Mouse (Mus musculus) heart, embryonic 16.5 days (tissue): ENCODE results near the gene Rgma. TPM values are rescaled to one million over a fixed set of nuclear protein-coding genes. Genes with fewer than 3 reads are reported as not detected.

ENCODE experiments used
- ATAC-seq: fragments of 200-750 bp; cut with Nextera tagmentation; replicated peaks from 2 replicates; pipeline ENCODE4 v1.8.0; 2017; ENCODE audit warnings: moderate number of reproducible peaks; ENCODE audit not compliant: insufficient read depth, low FRiP score; ENCODE audit errors: extremely low read depth
- H3K27ac ChIP-seq: fragments of 300-500 bp; sonication (generic); 2 replicates; pipeline ENCODE4 v1.5.1; 2014; ENCODE audit warnings: mild to moderate bottlenecking, low read length, control low read depth, moderate library complexity
- H3K27me3 ChIP-seq: fragments of 300-500 bp; sonication (generic); 2 replicates; pipeline ENCODE4 v1.6.1; 2014; ENCODE audit warnings: low read length, mixed read lengths; ENCODE audit not compliant: control insufficient read depth, insufficient read depth
- H3K36me3 ChIP-seq: fragments of 300-500 bp; sonication (generic); 2 replicates; pipeline ENCODE4 v1.6.1; 2014; ENCODE audit not compliant: control insufficient read depth, insufficient read depth
- H3K4me1 ChIP-seq: fragments of 300-500 bp; sonication (generic); 2 replicates; pipeline ENCODE4 v1.6.1; 2014; ENCODE audit warnings: low read length, mixed read lengths; ENCODE audit not compliant: control insufficient read depth, insufficient read depth
- H3K4me2 ChIP-seq: fragments of 300-500 bp; sonication (generic); 2 replicates; pipeline ENCODE4 v1.6.1; 2014; ENCODE audit warnings: low read depth, mild to moderate bottlenecking, control low read depth, low read length
- H3K4me3 ChIP-seq: fragments of 300-500 bp; sonication (generic); 2 replicates; pipeline ENCODE4 v1.5.1; 2014; ENCODE audit warnings: mild to moderate bottlenecking, control low read depth, low read length
- H3K9ac ChIP-seq: fragments of 300-500 bp; sonication (generic); 2 replicates; pipeline ENCODE4 v1.6.1; 2014; ENCODE audit warnings: low read length, control low read depth
- H3K9me3 ChIP-seq: fragments of 300-500 bp; sonication (generic); replicated peaks from 2 replicates; pipeline ENCODE4 v1.6.1; 2016; ENCODE audit warnings: low read length; ENCODE audit not compliant: control insufficient read depth
- WGBS: fragments of 180-500 bp; shearing (Covaris S2); extraction: QIAGEN DNeasy Blood & Tissue Kit; methylation state at CpG from one replicate; pipeline ENCODE4 v1.1.7; 2014; 5-methylcytosine and 5-hydroxymethylcytosine counted together
- polyA plus RNA-seq: library from polyadenylated mRNA; unstranded; fragments of >200 nt; fragmentation: Nextera tagmentation; extraction: Ambion mirVana; gene quantifications from 2 replicates; pipeline ENCODE4 v1.2.1, GENCODE M21; 2015

The Rgma gene
- polyA plus RNA-seq, 1 experiment from 2014 or later: 4.4 TPM

GRCm38 (mm10) chr7:73427794-73428193, 52.5 kb downstream of the Rgma start:
- Histone ChIP-seq H3K4me3 (no peak overlapping the region), H3K9me3 (no peaks in the 10 kb centered on the region), H3K27ac (no peak overlapping the region), H3K4me2 (no peak overlapping the region), H3K4me1 (peaks cover 15% of the 10 kb centered on the region), H3K9ac (no peak overlapping the region), H3K27me3 (no peaks in the 10 kb centered on the region), H3K36me3 (peaks cover 39% of the 10 kb centered on the region)
- no peak for ATAC-seq
- 91% methylated on average over 6 of the region's 6 CpGs for WGBS

DNA sequence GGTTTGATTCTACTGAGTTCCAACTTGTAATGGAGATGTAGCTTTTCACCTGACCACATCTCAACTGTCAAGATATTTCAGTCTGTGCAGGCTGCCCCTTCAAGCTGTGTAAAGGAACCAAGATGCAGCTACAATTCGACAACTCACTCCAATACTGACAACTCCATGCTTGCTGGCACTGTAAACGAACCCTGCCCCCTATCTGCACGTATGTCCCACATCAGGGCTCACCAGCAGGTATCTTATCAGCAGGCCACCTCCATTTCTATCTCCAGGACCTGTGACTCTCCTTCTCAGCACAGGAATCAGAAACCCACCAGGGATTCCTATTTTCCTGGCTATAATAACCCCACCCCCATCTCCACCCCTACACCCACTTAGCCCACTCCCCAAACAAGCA, 53.2 kb downstream of the Rgma start:
- no peak overlapping the region for H3K27ac ChIP-seq
- no peak overlapping the region for H3K4me3 ChIP-seq
- WGBS: 73% methylated on average over 3 of the region's 3 CpGs
- no peaks in the 10 kb centered on the region for H3K27me3 ChIP-seq
- H3K4me2 ChIP-seq: no peak overlapping the region
- no peak for ATAC-seq
- H3K9me3 ChIP-seq: no peaks in the 10 kb centered on the region
- no peak overlapping the region for H3K9ac ChIP-seq
- H3K4me1 ChIP-seq: peaks cover 15% of the 10 kb centered on the region
- H3K36me3 ChIP-seq: peaks cover 41% of the 10 kb centered on the region

GRCm38 (mm10) chr7:73433637-73434335, 58.5 kb downstream of the Rgma start:
- no peak overlapping the region for H3K4me2 ChIP-seq
- no peak for ATAC-seq
- peaks cover 18% of the 10 kb centered on the region for H3K4me1 ChIP-seq
- H3K4me3 ChIP-seq: no peak overlapping the region
- no peaks in the 10 kb centered on the region for H3K9me3 ChIP-seq
- H3K36me3 ChIP-seq: peaks cover 59% of the 10 kb centered on the region
- H3K27ac ChIP-seq: peak overlapping the region; percentile 22
- no peak overlapping the region for H3K9ac ChIP-seq
- 85% methylated on average over 6 of the region's 6 CpGs for WGBS
- no peaks in the 10 kb centered on the region for H3K27me3 ChIP-seq

DNA sequence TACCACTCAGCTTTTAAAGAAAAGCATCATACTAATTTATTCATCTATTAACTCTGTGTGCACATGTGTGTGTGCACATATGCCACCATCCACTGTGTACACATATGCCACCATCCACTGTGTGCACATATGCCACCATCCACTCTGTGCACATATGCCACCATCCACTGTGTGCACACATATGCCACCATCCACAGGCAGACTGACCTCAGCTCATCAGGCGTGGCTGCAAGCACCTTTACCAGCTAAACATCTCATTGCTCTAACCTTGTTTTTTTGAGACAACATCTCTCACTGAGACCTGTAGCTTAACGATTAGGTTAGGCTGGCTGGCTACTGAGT, 59.0 kb downstream of the Rgma start:
- H3K27me3 ChIP-seq: no peaks in the 10 kb centered on the region
- H3K27ac ChIP-seq: no peak overlapping the region
- H3K36me3 ChIP-seq: peaks cover 59% of the 10 kb centered on the region
- H3K4me2 ChIP-seq: no peak overlapping the region
- ATAC-seq: no peak
- H3K4me1 ChIP-seq: peaks cover 18% of the 10 kb centered on the region
- H3K4me3 ChIP-seq: no peak overlapping the region
- WGBS: 92% methylated on average over 2 of the region's 2 CpGs
- no peaks in the 10 kb centered on the region for H3K9me3 ChIP-seq
- no peak overlapping the region for H3K9ac ChIP-seq

GRCm38 (mm10) chr7:73435685-73436084, 60.4 kb downstream of the Rgma start:
- H3K4me2 ChIP-seq: no peak overlapping the region
- H3K27ac ChIP-seq: no peak overlapping the region; the same call in 1 of the 2 replicates
- H3K36me3 ChIP-seq: peaks cover 61% of the 10 kb centered on the region
- no peaks in the 10 kb centered on the region for H3K9me3 ChIP-seq
- no peak for ATAC-seq
- no peak overlapping the region for H3K4me3 ChIP-seq
- 74% methylated on average over 12 of the region's 12 CpGs for WGBS
- no peak overlapping the region for H3K9ac ChIP-seq
- H3K27me3 ChIP-seq: no peaks in the 10 kb centered on the region
- H3K4me1 ChIP-seq: peaks cover 18% of the 10 kb centered on the region

- Histone ChIP-seq H3K27ac (no peak overlapping the region), H3K27me3 (no peaks in the 10 kb centered on the region), H3K36me3 (peaks cover 86% of the 10 kb centered on the region), H3K4me1 (peaks cover 7% of the 10 kb centered on the region), H3K4me2 (no peak overlapping the region), H3K9ac (no peak overlapping the region), H3K9me3 (no peaks in the 10 kb centered on the region), H3K4me3 (no peak overlapping the region)
- WGBS: 97% methylated on average over 3 of the region's 3 CpGs
- ATAC-seq: no peak
These were observed 66.5 kb downstream of the Rgma start for GRCm38 (mm10) chr7:73441802-73442201.

- Histone ChIP-seq H3K4me2 (no peak overlapping the region), H3K36me3 (peaks cover 90% of the 10 kb centered on the region), H3K27ac (no peak overlapping the region), H3K27me3 (no peaks in the 10 kb centered on the region), H3K9me3 (no peaks in the 10 kb centered on the region), H3K9ac (no peak overlapping the region), H3K4me3 (no peak overlapping the region), H3K4me1 (peaks cover 5% of the 10 kb centered on the region)
- 92% methylated on average over 4 of the region's 4 CpGs for WGBS
- ATAC-seq: 0 out of 2 replicates have a peak, but pooled peaks have one; percentile 29
These were observed 66.9 kb downstream of the Rgma start for GRCm38 (mm10) chr7:73442246-73442645.

GRCm38 (mm10) chr7:73451594-73451993, 76.3 kb downstream of the Rgma start:
- no peak for ATAC-seq
- no peak overlapping the region for H3K27ac ChIP-seq

DNA sequence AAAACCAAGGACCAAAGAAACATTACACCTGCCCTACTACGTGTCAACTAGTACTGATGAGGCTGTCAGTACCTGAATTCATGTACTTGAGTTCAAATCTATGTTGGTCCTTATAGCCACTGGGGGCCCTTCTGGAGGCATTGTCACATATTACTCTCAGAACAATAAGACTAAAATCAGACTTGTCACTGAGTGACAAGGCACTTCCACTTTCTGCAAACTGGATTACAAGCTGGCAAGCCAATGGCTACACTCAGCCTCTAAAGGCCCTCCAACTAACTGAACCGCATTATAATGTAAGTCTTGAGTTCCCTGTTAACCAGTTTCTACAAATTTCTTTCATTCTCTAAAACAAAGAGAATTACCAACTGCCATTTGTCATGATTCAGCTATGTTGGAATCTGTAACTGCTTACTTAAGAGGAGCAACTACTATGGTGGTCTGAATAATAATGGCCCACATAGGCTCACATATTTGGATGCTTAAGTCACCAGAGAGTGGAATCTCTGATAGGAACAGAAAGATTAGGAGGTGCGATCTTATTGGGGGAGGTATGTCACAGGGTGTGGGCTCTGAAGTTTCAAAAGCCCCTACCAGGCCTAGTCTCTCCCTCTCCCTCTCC, 77.0 kb downstream of the Rgma start:
- no peak overlapping the region for H3K27ac ChIP-seq
- H3K27me3 ChIP-seq: no peaks in the 10 kb centered on the region
- no peak overlapping the region for H3K4me2 ChIP-seq
- H3K4me1 ChIP-seq: no peaks in the 10 kb centered on the region
- no peak overlapping the region for H3K9ac ChIP-seq
- no peak for ATAC-seq
- no peaks in the 10 kb centered on the region for H3K9me3 ChIP-seq
- WGBS: 85% methylated on average over 3 of the region's 3 CpGs
- H3K36me3 ChIP-seq: peaks cover 84% of the 10 kb centered on the region
- H3K4me3 ChIP-seq: no peak overlapping the region

More at GRCm38 (mm10) chr7:73451594-73451993, 76.3 kb downstream of the Rgma start:
- Histone ChIP-seq H3K27me3 (no peaks in the 10 kb centered on the region), H3K4me2 (no peak overlapping the region), H3K4me3 (no peak overlapping the region), H3K9me3 (no peaks in the 10 kb centered on the region), H3K4me1 (no peaks in the 10 kb centered on the region), H3K9ac (no peak overlapping the region), H3K36me3 (peaks cover 87% of the 10 kb centered on the region)
- 97% methylated on average over 4 of the region's 4 CpGs for WGBS
